Mouse (Mus musculus): ENCODE measurements around the gene Klrb1b. TPM values are rescaled to one million over a fixed set of nuclear protein-coding genes. Genes with fewer than 3 reads are reported as not detected.
A peak's percentile ranks its signal among the peaks of the same experiment; 100 is the strongest.

The Klrb1b gene
- not detected for total RNA-seq (2021)

DNA sequence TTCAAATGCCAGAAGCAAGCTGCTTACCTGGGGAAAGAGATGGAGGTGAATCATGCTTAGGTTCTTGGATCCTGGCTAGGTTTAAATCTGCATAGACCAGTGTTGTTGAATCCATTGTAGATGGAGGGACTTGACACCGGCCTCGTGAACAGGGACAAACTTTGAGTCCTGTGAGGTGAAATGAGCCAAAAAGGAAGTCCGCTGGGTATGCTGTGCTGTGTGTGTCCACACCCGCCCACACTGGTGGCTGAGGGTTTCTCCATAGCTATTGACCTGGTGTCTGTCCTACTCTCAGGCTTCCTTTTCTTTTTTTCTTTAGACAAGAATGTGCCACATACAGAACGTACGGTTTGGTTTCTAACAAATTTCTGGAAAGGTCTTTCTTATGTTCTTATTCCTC, at the start of gene Klrb1b, which contains the start of gene Gm44511:
Gene Klrb1b, minus strand, starts transcription at position 200 of the 400 bp plus-strand sequence.
Gene Gm44511, minus strand, starts transcription at position 184 of the 400 bp plus-strand sequence.
- DNase-seq = no peak
- intact Hi-C loops (cut with DNase I) = no loop called here

DNA sequence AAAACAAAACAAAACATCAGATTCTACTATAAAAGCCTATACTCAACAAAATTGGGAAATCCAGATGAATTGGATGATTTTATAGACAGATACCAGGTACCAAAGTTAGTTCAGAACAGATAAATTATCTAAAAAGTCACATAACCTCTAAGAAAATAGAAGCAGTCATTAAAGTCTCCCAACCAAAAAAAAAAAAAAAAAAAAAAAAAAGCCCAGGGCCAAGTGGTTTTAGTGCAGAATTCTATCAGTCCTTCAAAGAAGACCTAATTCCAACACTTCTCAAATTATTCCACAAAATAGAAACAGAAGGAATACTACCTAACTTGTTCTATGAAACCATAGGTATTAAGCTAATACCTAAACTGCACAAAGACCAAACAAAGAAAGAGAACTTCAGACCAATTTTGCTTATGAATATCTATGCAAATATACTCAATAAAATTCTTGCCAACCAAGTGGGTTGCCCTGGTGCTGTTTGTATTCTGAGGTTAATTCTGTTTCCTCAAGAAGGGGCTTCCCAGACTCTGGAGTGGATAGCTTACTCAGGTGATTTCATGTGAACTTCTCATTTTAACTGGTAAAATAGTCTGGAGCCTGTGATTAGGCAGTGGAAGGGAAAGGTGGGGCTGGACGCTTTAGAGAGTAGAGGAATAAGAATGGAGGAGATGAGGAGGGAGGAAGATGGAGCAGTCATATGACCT, 45.9 kb upstream of the Klrb1b start:
- intact Hi-C loops (cut with DNase I) = no loop called here
- DNase-seq = no peak

DNA sequence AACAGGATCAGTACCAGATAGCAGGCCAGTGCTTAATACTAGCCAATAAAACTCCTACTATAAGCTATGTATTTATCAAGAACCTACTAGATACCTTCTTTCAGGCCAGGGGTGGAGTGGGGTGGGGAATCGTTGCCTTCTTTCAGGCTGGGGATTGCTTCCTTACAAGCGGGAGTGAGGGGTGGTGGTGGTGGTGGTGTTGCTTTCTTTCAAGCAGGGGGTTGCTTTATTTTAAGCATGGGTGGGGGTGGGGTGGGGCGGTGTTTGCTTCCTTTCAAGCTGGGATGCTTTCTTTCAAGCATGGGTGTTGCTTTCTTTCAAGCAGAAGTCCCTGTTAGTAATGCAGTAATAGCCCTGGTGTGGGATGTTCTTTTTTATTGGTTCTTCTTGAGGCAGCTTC, 42.7 kb upstream of the Klrb1b start:
- no peak for DNase-seq
- intact Hi-C loops (cut with DNase I) = no loop called here

DNA sequence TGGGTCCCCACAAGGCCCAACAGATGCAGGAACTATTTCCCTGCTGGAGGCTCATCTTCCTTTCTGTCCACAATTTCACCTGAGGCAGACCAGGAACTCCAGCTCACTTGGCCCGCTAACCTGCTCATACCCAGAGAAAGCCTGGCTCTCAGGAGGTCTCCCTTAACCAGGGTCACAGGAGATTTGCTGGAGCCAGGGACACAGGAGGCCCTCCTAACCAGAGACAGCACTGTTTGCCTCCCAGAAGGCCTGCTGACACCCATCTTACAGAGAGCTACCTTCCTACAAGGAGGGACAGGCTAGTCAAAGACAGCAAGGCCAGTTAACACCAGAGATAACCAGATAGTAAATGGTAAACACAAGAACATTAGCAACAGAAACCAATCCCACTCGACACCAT, 31.8 kb upstream of the Klrb1b start:
- DNase-seq = no peak
- intact Hi-C loops (cut with DNase I) = loop anchor here (5.0 kb wide), 2 partner anchors 209 to 379 kb away; no protein-coding TSS in a partner anchor

DNA sequence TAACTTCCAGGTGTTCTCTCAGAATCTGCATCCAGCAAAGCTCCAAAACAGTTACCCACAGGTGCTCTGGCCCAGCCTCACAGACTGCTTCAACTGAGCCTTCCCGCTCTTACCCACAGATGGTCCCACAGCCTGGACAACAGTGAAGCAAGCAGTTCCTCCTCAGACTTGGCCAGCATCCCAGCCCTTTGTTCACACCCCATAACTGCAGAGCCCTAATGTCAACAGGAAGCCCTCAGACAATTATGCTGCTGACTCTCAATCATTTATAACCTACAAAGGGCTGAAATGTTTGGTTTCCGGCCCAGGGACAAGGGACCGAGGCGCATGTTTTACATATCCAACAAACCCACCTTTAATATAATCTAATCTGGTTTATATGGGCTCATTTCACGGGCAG, 30.1 kb upstream of the Klrb1b start:
- intact Hi-C loops (cut with DNase I) = loop anchor here (5.0 kb wide), 2 partner anchors 211 to 381 kb away; no protein-coding TSS in a partner anchor
- DNase-seq = peak; percentile 86

DNA sequence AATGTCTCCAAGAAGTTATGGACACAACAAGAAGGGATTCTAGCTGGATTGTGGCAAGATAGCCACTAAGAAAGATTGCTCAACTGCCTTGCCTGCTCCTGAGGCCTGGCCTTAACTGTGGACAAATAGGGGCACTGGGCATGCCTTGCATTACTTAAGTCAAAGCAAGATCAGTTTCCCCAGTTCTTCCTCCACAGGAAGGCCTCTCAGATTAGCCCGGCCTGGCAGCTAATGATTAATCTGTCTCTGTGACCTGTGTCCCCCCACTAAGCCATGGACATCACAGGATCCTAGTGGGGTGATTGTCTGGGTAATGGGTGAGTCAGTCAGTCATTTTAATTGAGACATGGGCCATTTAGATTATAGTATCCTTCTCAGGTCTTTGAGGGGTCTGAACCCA, 29.3 kb upstream of the Klrb1b start:
- DNase-seq = no peak
- intact Hi-C loops (cut with DNase I) = loop anchor here (5.0 kb wide), 2 partner anchors 212 to 382 kb away; no protein-coding TSS in a partner anchor

DNA sequence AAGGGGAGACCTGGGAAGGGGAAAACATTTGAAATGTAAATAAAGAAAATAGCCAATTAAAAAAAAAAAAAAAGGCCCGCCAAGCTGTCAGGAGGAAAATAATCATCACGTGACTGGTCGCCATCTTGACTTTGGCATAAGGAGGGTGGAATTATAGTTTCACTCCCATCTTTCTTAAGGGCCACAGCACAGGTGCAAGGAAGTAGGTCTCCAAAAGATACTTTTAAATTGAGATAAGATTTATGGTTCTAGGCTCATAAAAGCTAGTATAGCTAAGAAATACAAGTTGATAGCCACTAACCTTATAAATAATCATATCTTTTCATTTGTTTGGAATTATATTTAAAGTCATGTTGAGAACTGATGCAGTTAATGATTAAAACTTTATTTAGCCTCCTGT, 28.8 kb upstream of the Klrb1b start:
- intact Hi-C loops (cut with DNase I) = loop anchor here (5.0 kb wide), 3 partner anchors 212 to 402 kb away; no protein-coding TSS in a partner anchor
- no peak for DNase-seq

DNA sequence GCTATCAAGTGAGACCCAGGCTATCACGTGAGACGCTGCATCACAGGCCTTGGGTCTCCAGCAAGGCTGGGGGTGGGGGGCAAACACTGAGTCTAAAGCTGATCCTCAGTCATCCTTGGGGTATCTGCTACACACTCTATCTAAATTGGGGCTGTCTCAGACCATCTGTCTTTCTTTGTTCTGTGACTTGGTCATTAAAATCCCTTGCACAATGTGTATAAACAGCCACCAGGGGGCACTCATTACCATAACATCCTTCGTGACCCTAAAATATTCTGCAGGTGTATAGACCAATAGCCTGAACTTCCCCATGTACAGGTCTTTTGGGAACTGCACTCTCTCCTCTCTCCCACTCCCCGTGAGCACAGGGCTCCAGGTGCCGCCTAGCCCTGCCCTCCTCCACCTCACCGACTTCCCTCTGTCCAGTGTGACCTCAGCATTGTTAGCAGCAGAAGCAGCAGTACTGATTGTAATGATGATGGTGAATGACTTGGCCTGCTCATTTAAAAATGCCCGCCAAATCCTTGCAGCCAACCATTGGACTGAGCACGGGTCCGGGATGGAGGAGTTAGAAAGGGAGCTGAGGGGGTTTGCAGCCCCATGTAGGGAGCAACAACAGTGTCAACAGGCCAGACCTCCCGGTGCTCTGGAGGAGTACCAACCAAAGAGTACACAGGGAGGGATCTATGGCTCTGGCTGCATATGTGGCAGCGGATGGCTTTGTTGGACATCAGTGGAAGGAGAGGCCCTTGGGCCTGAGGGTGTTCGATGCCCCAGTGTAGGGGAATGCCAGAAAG, 28.1 kb upstream of the Klrb1b start:
- peak; percentile 69 for DNase-seq
- intact Hi-C loops (cut with DNase I) = loop anchor here (5.0 kb wide), 1 partner anchor 403 kb away; no protein-coding TSS in a partner anchor

DNA sequence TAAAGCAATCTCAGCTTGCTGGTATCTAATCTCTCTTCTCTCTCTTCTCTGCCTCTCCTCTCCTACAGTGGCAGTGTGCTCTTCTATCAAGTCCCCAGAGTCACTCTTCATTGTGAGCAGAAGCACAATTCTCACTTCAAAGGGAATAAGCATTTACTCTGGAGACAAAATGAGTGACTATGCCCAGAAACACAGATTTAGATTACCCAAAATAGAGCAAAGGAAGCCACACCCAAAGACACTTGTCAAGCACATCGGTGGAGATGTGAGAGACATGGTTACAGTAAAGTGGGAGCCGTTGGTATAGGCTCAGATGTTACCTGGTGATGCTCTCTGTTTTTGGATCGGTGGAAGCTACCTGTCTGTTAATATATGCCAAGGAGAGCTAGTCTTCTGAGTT, 26.6 kb upstream of the Klrb1b start:
- intact Hi-C loops (cut with DNase I) = loop anchor here (5.0 kb wide), 1 partner anchor 405 kb away; no protein-coding TSS in a partner anchor
- DNase-seq = no peak

DNA sequence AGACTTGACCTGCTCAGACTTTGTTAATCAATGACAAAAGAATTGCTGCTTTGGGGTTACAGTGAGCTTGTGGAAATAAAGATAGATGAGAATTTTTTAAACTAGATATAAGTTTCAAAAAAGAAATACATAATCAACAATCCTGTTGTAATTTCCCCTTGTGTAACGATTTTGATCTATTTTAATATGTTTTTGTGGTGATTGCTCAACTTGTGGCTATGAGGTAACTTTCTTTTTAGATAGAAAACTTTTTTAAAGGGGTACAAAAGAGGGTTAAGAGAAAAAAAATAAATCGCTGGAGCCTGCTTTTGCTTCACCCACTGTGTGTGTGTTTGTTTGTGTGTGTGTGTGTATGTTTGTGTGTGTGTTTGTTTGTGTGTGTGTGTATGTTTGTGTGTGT, 25.0 kb upstream of the Klrb1b start:
- no peak for DNase-seq
- intact Hi-C loops (cut with DNase I) = loop anchor here (5.0 kb wide), 1 partner anchor 406 kb away; no protein-coding TSS in a partner anchor

DNA sequence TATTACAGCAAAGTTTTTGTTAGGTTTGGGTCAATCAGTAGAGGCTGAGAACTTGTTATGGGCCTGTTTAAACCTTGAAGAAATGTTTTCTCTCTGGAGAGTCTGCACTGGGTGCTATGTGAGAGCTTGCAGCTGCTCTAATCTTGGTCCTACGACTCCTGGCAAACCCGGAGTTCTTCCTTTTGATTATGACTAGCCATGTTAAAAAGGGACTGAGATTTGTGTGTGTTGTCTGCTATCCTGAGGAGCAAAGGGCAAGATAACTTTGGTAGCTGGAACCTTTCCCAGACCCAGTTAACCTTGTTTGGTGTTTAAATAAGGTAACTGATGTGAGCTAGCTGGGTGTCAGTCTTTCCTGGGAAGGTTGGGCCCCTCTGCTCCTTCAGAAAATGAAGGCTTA, 24.5 kb upstream of the Klrb1b start:
- no peak for DNase-seq

DNA sequence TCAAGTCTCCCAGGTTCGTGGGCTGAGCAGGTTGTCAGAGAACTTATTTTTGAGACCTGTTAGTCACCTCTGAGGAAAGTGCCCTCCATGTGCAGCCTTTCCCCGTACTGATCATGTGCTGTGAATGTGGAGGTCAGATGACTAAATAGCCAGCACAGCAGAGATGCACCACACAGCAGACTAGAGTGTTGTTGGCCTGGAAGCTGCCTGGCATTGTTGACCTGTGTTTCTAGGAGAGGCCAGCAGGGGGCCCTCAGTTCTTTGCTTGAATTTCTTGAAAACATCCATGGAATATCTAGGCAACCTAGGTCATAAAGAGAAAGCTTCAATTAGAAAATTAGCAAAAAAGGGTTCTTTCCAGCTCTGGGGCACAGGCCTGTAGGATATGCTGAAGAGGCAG, 23.8 kb upstream of the Klrb1b start:
- intact Hi-C loops (cut with DNase I) = loop anchor here (5.0 to 10.0 kb wide), 2 partner anchors 407 to 515 kb away; no protein-coding TSS in a partner anchor
- DNase-seq = peak; percentile 48

More for the DNA sequence above, 24.5 kb upstream of the Klrb1b start:
- intact Hi-C loops (cut with DNase I) = loop anchor here (5.0 kb wide), 1 partner anchor 407 kb away; no protein-coding TSS in a partner anchor

DNA sequence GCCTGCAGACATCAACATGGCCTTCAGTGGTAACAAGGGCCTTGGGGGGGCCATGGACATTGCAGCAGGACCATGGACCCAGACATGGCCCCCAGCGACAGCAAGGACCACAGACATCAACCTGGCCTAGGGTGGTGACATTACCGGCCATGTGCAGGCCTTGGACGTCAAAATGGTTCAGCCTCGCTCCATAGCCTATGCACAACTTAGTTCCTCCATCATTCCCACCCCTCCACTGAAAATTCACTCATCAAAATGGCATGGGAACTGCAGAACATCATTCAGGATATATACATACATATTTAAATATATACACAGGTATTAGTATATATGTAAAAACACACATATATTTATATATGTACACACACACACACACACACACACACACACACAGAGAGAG, 21.3 kb upstream of the Klrb1b start:
- intact Hi-C loops (cut with DNase I) = loop anchor here (10.0 kb wide), 1 partner anchor 517 kb away; no protein-coding TSS in a partner anchor
- no peak for DNase-seq

DNA sequence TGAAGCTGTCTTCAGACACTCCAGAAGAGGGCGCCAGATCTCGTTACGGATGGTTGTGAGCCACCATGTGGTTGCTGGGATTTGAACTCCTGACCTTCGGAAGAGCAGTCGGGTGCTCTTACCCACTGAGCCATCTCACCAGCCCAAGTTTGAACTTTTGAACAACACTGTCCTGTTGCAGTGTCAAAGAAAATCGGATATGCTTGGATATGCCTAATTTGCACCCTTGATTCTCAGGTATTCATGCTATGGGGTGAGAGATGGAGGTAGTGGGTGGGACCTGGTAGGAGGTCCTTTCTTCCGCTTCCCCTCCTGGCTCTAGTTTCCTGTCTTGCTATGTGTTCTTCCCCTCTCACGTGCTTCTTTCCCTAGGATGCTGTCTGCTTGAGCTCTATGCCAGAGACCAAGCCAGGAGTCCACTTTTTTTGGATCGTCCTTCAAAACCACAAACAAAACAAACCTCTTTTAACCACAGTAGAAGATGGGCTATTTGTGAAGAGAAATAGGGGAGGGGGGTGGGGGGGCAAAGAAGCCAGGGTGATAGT, 19.9 kb upstream of the Klrb1b start:
- intact Hi-C loops (cut with DNase I) = loop anchor here (10.0 kb wide), 1 partner anchor 519 kb away; no protein-coding TSS in a partner anchor
- DNase-seq = no peak

DNA sequence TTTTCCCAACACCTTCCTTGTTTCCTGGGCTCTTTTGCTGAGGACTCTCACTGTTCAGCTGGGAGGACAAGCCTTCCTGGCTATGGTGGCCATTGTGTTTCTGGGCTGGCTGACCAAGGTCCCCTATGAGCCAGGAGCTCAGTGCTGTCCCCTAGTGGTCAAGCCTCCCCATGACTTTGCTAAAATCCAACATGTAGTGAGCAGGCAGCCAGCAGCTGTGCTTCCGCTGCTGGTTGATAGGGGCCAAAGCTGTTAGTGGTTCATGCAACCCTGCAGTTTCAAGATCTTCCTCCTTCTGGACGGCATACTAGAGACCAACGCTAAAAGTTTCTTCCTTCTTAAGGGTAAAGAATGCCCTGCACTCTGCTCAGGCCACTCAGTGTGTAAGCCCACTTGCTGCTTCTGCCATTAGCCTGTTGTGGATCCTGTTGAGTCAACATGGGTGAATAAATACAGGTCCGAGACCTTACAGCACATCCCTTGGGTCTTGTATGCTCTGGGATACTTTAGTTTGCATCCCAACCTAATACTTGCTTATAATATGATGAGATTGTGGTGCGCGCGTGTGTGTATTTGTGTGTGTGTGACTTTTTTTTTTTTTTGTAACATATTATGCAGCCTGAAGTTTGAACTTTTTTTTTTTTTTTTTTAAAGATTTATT, 19.3 kb upstream of the Klrb1b start:
- intact Hi-C loops (cut with DNase I) = loop anchor here (10.0 kb wide), 1 partner anchor 519 kb away; no protein-coding TSS in a partner anchor
- DNase-seq = peak; percentile 93

DNA sequence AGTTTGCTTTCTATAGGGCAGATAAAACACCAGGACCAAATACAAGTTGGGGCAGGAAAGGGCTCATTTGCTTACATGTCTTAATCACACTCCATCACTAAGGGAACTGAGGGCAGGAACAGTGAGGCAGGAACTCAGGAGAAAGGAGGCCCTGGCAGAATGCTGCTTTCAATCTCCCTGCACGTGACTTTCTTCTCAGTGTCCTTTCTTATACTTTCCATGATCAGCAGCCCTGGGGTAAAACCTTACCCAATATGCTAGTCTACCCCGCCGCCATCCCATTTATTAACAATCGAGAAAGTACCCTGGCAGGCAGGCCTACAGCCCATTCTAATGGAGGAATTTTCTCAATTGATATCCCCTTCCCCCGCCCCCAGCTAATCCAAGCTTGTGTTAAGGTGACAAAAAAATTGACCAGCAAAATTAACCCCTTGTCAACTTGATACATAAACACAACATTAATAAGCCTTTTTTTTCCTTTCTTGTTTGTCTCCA, 18.5 kb upstream of the Klrb1b start:
- intact Hi-C loops (cut with DNase I) = loop anchor here (5.0 to 10.0 kb wide), 2 partner anchors 37 to 520 kb away; no protein-coding TSS in a partner anchor

DNA sequence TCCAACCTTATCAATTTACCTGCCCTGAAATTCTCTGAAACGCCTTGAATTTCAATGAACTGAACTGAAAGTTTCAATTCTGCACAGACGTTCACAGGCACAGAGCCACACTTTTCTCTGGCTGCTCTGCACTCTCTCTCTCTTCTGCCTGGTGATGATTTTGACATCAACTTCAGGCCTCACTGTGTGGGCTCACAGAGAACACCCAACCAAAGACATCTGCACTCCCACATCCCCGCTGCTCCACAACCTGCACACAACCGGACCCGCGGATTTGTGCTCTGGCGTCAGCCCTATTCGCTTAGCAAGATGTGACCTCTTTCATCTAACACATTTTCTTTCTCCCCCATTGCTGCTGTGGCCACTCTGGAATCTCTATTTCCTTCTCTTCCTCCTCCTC, 18.0 kb upstream of the Klrb1b start:
- intact Hi-C loops (cut with DNase I) = loop anchor here (5.0 to 10.0 kb wide), 2 partner anchors 37 to 521 kb away; no protein-coding TSS in a partner anchor
- DNase-seq = peak; percentile 28

More for the DNA sequence above, 18.5 kb upstream of the Klrb1b start:
- DNase-seq = peak; percentile 8

DNA sequence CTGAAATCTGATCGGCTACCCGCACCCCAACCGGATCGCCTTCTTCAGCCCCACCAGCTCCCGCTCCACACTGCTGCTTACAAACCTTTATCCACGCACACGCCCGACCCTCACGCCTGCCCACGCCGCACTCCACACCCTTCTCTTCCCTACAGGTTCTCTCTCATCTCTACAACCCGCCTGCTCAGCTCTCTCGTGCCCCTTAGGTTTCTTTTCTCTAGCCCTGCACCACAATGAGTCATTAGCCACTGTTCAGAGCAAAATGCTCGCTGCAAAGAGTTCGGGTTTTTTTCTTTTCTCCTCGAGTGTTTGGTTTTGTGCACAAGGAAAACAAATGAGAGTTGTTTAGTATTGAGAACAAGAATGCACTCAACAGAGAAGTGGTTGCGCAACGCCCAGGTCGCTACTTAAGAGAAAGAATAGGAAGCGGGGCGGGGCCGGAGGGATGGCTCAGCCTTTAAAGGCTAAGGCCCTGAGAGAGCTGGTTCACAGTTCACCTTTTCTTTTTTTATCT, 17.4 kb upstream of the Klrb1b start:
- peak; percentile 44 for DNase-seq
- intact Hi-C loops (cut with DNase I) = loop anchor here (5.0 to 10.0 kb wide), 2 partner anchors 36 to 521 kb away; no protein-coding TSS in a partner anchor

DNA sequence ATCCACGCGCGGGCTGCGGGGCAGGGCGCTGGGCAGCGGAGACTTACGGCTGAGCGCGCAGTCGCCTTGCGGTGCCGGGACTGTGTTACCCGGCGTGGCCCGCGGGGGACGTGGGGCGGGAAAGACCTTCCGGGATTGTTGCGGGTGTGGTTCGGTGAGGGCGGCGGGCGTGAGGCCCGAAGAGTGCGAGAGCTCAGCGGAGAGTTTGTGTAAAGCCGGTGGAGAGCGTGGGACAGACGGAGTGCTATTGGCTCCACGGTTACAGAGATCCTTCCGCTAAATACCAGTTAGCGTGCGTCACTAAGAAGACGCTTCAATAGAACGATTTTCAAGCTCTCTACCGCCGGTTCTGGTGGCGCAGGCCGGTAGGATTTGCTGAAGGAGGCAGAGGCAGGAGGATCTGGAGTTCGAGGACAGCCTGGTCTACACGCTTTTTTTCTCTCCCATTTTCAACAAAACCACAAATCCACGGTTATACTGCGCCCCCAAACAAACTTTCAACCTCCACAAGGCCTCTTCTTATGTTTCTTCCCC, 16.9 kb upstream of the Klrb1b start:
- intact Hi-C loops (cut with DNase I) = loop anchor here (5.0 to 10.0 kb wide), 2 partner anchors 36 to 522 kb away; no protein-coding TSS in a partner anchor
- peak; percentile 85 for DNase-seq
